Mouse (Mus musculus): ENCODE data around the gene Xcr1. TPM values are rescaled to one million over a fixed set of nuclear protein-coding genes. Genes with fewer than 3 reads are reported as not detected.

The Xcr1 gene
- polyA plus RNA-seq (2011; ENCODE audit: insufficient read length, low read depth, missing spikeins), result not detected in 2 replicates

- no peak for TF ChIP-seq CTCF (IDR thresholded peaks at IDR 0.05; ENCODE audit: borderline replicate concordance, insufficient read depth, low read length)
- no peaks in the 10 kb centered on the region for H3K4me1 ChIP-seq (ENCODE audit: control insufficient read depth, insufficient read depth, low read length)
- no peak within 1 kb of the TSS for H3K4me3 ChIP-seq (ENCODE audit: insufficient read depth, low read length)
- H3K27ac ChIP-seq (ENCODE audit: insufficient read depth, low read length), result no peak within 1 kb of the TSS
Observed at GRCm38 (mm10) chr9:123861929-123862328, at the start of gene Xcr1. Xcr1 (minus strand) TSS chr9:123862029.

GRCm38 (mm10) chr9:123872049-123872448 is 10.2 kb upstream of the Xcr1 start:
- TF ChIP-seq CTCF (IDR thresholded peaks at IDR 0.05; ENCODE audit: borderline replicate concordance, insufficient read depth, low read length) (no peak), POLR2A (IDR thresholded peaks at IDR 0.05; ENCODE audit: low read depth, low read length) (no peak)
- H3K4me1 ChIP-seq (ENCODE audit: control insufficient read depth, insufficient read depth, low read length), result no peaks in the 10 kb centered on the region

GRCm38 (mm10) chr9:123869167-123869784 is 7.4 kb upstream of the Xcr1 start:
- H3K4me1 ChIP-seq (ENCODE audit: control insufficient read depth, insufficient read depth, low read length), result no peaks in the 10 kb centered on the region
- peak overlapping the region; percentile 26; the same call in 1 of the 2 replicates for H3K27ac ChIP-seq (ENCODE audit: insufficient read depth, low read length)
- TF ChIP-seq CTCF (IDR thresholded peaks at IDR 0.05; ENCODE audit: borderline replicate concordance, insufficient read depth, low read length), result no peak
- no peak for TF ChIP-seq POLR2A (IDR thresholded peaks at IDR 0.05; ENCODE audit: low read depth, low read length)
- no peak overlapping the region for H3K4me3 ChIP-seq (ENCODE audit: insufficient read depth, low read length)

More at GRCm38 (mm10) chr9:123872049-123872448, 10.2 kb upstream of the Xcr1 start:
- Histone ChIP-seq H3K27ac (ENCODE audit: insufficient read depth, low read length) (no peak overlapping the region), H3K4me3 (ENCODE audit: insufficient read depth, low read length) (no peak overlapping the region)

- H3K4me1 ChIP-seq (ENCODE audit: control insufficient read depth, insufficient read depth, low read length), result no peaks in the 10 kb centered on the region
- H3K27ac ChIP-seq (ENCODE audit: insufficient read depth, low read length), result no peak overlapping the region
- TF ChIP-seq CTCF (IDR thresholded peaks at IDR 0.05; ENCODE audit: borderline replicate concordance, insufficient read depth, low read length) (no peak), POLR2A (IDR thresholded peaks at IDR 0.05; ENCODE audit: low read depth, low read length) (no peak)
- no peak overlapping the region for H3K4me3 ChIP-seq (ENCODE audit: insufficient read depth, low read length)
Observed at GRCm38 (mm10) chr9:123863641-123864040, 1.8 kb upstream of the Xcr1 start.

GRCm38 (mm10) chr9:123862895-123863616 is 1.2 kb upstream of the Xcr1 start:
- TF ChIP-seq POLR2A (IDR thresholded peaks at IDR 0.05; ENCODE audit: low read depth, low read length), result no peak
- TF ChIP-seq CTCF (IDR thresholded peaks at IDR 0.05; ENCODE audit: borderline replicate concordance, insufficient read depth, low read length), result no peak
- no peak overlapping the region for H3K27ac ChIP-seq (ENCODE audit: insufficient read depth, low read length)
- no peak overlapping the region for H3K4me3 ChIP-seq (ENCODE audit: insufficient read depth, low read length)
- H3K4me1 ChIP-seq (ENCODE audit: control insufficient read depth, insufficient read depth, low read length), result no peaks in the 10 kb centered on the region

- Histone ChIP-seq H3K27ac (ENCODE audit: insufficient read depth, low read length) (no peak overlapping the region), H3K4me1 (ENCODE audit: control insufficient read depth, insufficient read depth, low read length) (no peaks in the 10 kb centered on the region), H3K4me3 (ENCODE audit: insufficient read depth, low read length) (no peak overlapping the region)
- TF ChIP-seq POLR2A (IDR thresholded peaks at IDR 0.05; ENCODE audit: low read depth, low read length) (no peak), CTCF (IDR thresholded peaks at IDR 0.05; ENCODE audit: borderline replicate concordance, insufficient read depth, low read length) (no peak)
Observed at GRCm38 (mm10) chr9:123856836-123857235, 5.0 kb downstream of the Xcr1 start.

GRCm38 (mm10) chr9:123852449-123853390 is 9.1 kb downstream of the Xcr1 start:
- Histone ChIP-seq H3K4me3 (ENCODE audit: insufficient read depth, low read length) (peak overlapping the region; percentile 21; the same call in 1 of the 2 replicates), H3K27ac (ENCODE audit: insufficient read depth, low read length) (no peak overlapping the region), H3K4me1 (ENCODE audit: control insufficient read depth, insufficient read depth, low read length) (peaks cover 5% of the 10 kb centered on the region; the same call in 1 of the 2 replicates)
- no peak for TF ChIP-seq CTCF (IDR thresholded peaks at IDR 0.05; ENCODE audit: borderline replicate concordance, insufficient read depth, low read length)
- no peak; the same call in 1 of the 2 replicates for TF ChIP-seq POLR2A (IDR thresholded peaks at IDR 0.05; ENCODE audit: low read depth, low read length)

- peaks cover 5% of the 10 kb centered on the region; the same call in 1 of the 2 replicates for H3K4me1 ChIP-seq (ENCODE audit: control insufficient read depth, insufficient read depth, low read length)
- peak within 1 kb of the TSS; percentile 79 for H3K4me3 ChIP-seq (ENCODE audit: insufficient read depth, low read length)
- H3K27ac ChIP-seq (ENCODE audit: insufficient read depth, low read length), result peak within 1 kb of the TSS; percentile 92
- TF ChIP-seq POLR2A (IDR thresholded peaks at IDR 0.05; ENCODE audit: low read depth, low read length), result peak; percentile 63
- no peak for TF ChIP-seq CTCF (IDR thresholded peaks at IDR 0.05; ENCODE audit: borderline replicate concordance, insufficient read depth, low read length)
Observed at GRCm38 (mm10) chr9:123851713-123852448, 9.9 kb downstream of the Xcr1 start, which contains the start of gene Fyco1. Fyco1 (minus strand) TSS chr9:123851899.

Data from embryonic fibroblast, embryonic 13.5 days (primary cell).